23 mouse cellular contexts compared by ENCODE assay signal in genomic region chr12:83981615-83982014, GRCm38 (mm10). TPM values are rescaled to one million over a fixed set of nuclear protein-coding genes. Genes with fewer than 3 reads are reported as not detected.
"Had no signal": no experiment of that assay in that cellular context is flagged by ENCODE, and none has a peak within 500 bp of the region (broad histone marks: within the 10 kb centered on the region; RNA-seq: fewer than 3 reads in every experiment).

No protein-coding gene starts in this region.

- H3K9ac ChIP-seq: lung, embryonic 15.5 days; midbrain, embryonic 13.5 days; midbrain, embryonic 15.5 days; neural tube, embryonic 12.5 days; stomach, embryonic 15.5 days had no signal

- H3K9me3 ChIP-seq: lung, embryonic 15.5 days; midbrain, embryonic 13.5 days; midbrain, embryonic 15.5 days; neural tube, embryonic 12.5 days; stomach, embryonic 15.5 days had no signal

- ATAC-seq: lung, postnatal 0 days; midbrain, embryonic 13.5 days; midbrain, embryonic 15.5 days had no signal

- H3K4me3 ChIP-seq: lung, embryonic 15.5 days; midbrain, embryonic 13.5 days; midbrain, embryonic 15.5 days; neural tube, embryonic 12.5 days; stomach, embryonic 15.5 days had no signal

- H3K27ac ChIP-seq: macrophage; midbrain, embryonic 13.5 days; midbrain, embryonic 15.5 days; neural tube, embryonic 12.5 days; stomach, embryonic 15.5 days; stomach, postnatal 0 days had no signal

- H3K4me1 ChIP-seq: midbrain, embryonic 13.5 days; midbrain, embryonic 15.5 days; neural tube, embryonic 12.5 days had no signal

- H3K36me3 ChIP-seq: lung, embryonic 15.5 days; midbrain, embryonic 13.5 days; midbrain, embryonic 15.5 days; neural tube, embryonic 12.5 days; stomach, embryonic 15.5 days had no signal

- DNase-seq: lung, adult 2 months; lung, postnatal 14 days; right cerebral cortex, postnatal 14 days; thymus, adult 2 months; thymus, postnatal 25 days; thymus, postnatal 4 days had no signal

- H3K27me3 ChIP-seq: lung, embryonic 15.5 days; midbrain, embryonic 13.5 days; midbrain, embryonic 15.5 days; neural tube, embryonic 12.5 days; stomach, embryonic 15.5 days had no signal

- H3K4me2 ChIP-seq: lung, embryonic 15.5 days; midbrain, embryonic 11.5 days; midbrain, embryonic 13.5 days; midbrain, embryonic 15.5 days; neural tube, embryonic 12.5 days; stomach, embryonic 15.5 days had no signal

RNA-seq across cellular contexts. Expression of gene Heatr4, which starts 3.0 kb away (rescaled TPM):
- total RNA-seq: megakaryocyte progenitor cell, adult 5-6 weeks; monocyte, adult 5-6 weeks; neutrophil, adult 5-6 weeks had no signal
- polyA plus RNA-seq: liver, embryonic 16.5 days; lung, adult 2 months; lung, embryonic 15.5 days; lung, postnatal 0 days; macrophage; midbrain, embryonic 11.5 days; midbrain, embryonic 13.5 days; midbrain, postnatal 0 days; neural tube, embryonic 12.5 days; neural tube, embryonic 14.5 days; spleen, adult 2 months; stomach, postnatal 0 days; thymus, adult 2 months; urinary bladder, adult 2 months had no signal

RNA-seq across cellular contexts. Expression of gene Acot1, which starts 27.7 kb away (rescaled TPM):
- total RNA-seq: monocyte, adult 5-6 weeks had no signal

RNA-seq across cellular contexts. Expression of gene Acot4, which starts 56.6 kb away (rescaled TPM):
- total RNA-seq: monocyte, adult 5-6 weeks; neutrophil, adult 5-6 weeks had no signal
